Mouse (Mus musculus) MEL (cell line): Measurements from ENCODE around the gene Ints12. TPM values are rescaled to one million over a fixed set of nuclear protein-coding genes. Genes with fewer than 3 reads are reported as not detected.

Experiments
- polyA plus RNA-seq, 2 experiments: library from polyadenylated mRNA; stranded (reverse) in 1 of 2; unstranded in 1 of 2; fragments of >175 nt in 1 of 2; fragments of >200 nt in 1 of 2; gene quantifications; 2 replicates each; pipeline versions ENCODE4 v1.2.1 to v1.2.4; 2012; ENCODE audit warnings: low replicate concordance in 2 of 2, low read depth in 1 of 2; ENCODE audit not compliant: insufficient read length in 2 of 2, insufficient read depth in 1 of 2, missing spikeins in 1 of 2
- total RNA-seq: library from RNA; depleted of rRNA; stranded (reverse); fragments of 300-350 nt; gene quantifications from 2 replicates; pipeline ENCODE4 v1.2.3, GENCODE M21; 2012; rRNA removed

The Ints12 gene
- total and polyA plus RNA-seq, 3 experiments, result 13.8 to 15.2 TPM; not detected in 1

Other genes starting within 250 kb of the Ints12 start
- 0.10 TPM in 1 of 2 replicates, not detected in the other for gene Npnt, start 141.5 kb upstream of the Ints12 start, total RNA-seq
- under 1 TPM in 1 of 2 experiments, not detected in 1; 0.06 TPM for gene Npnt, start 141.5 kb upstream of the Ints12 start, polyA plus RNA-seq
- gene Gstcd, start 193 bp downstream of the Ints12 start, total RNA-seq, result 17.2 and 19.2 TPM in 2 replicates
- 10 to 100 TPM in 1 of 2 experiments, not detected in 1; 15.5 TPM for gene Gstcd, start 193 bp downstream of the Ints12 start, polyA plus RNA-seq
- not detected in 2 replicates for gene Arhgef38, start 143.1 kb downstream of the Ints12 start, total RNA-seq
- not detected for gene Arhgef38, start 143.1 kb downstream of the Ints12 start, polyA plus RNA-seq
- 34.7 and 36.3 TPM in 2 replicates for gene Ppa2, start 218.3 kb downstream of the Ints12 start, total RNA-seq
- gene Ppa2, start 218.3 kb downstream of the Ints12 start, polyA plus RNA-seq, result 10 to 100 TPM in 1 of 2 experiments, not detected in 1; 33.6 TPM